Mouse (Mus musculus) spleen, adult 2 months (tissue): Measurements from ENCODE around the gene Jup.

Experiments
- CTCF ChIP-seq: fragments of 200-500 bp; IDR thresholded peaks from 2 replicates; pipeline ENCODE4 v1.5.1; 2011; ENCODE audit warnings: mild to moderate bottlenecking, inconsistent platforms; ENCODE audit not compliant: insufficient read depth, insufficient read length, insufficient replicate concordance; ENCODE audit errors: extremely low read depth
- POLR2A ChIP-seq: fragments of 200-500 bp; IDR thresholded peaks from 2 replicates; pipeline ENCODE4 v1.6.1; 2011; ENCODE audit warnings: low read depth, low read length, inconsistent platforms

DNA sequence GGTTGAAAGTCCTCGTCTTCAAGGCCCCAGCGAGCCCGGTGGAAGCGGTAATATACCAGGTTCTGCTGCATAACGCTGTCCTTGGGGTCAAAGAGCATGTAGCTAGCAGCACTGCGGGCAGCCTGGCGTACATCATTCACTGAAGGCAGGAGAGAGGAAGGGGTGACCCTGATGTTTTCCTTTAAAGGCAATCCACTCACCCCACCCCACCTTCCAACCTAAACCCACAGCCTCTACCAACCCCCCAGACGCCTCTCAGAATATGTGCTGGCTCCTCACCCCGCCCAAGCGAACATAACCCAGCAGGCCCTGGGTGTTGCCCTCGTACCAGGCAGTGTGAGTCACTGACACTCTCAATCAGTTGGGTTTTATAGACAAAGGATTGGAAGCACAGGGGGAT lies 14.2 kb upstream of the Jup start:
- no peak for TF ChIP-seq POLR2A
- TF ChIP-seq CTCF, result no peak
